Mouse (Mus musculus): ENCODE data around the gene Mbd4. TPM values are rescaled to one million over a fixed set of nuclear protein-coding genes. Genes with fewer than 3 reads are reported as not detected.

The Mbd4 gene
- polyA plus RNA-seq, 1 experiment from 2014 or later = 10.9 TPM

- TF ChIP-seq CTCF (IDR thresholded peaks at IDR 0.05; ENCODE audit: low read depth) = peak; percentile 67
- Histone ChIP-seq H3K9me3 (replicated peaks; ENCODE audit: low read length) (no peaks in the 10 kb centered on the region), H3K4me3 (replicated peaks; ENCODE audit: low read depth, low read length) (no peak overlapping the region), H3K9ac (ENCODE audit: low read depth, low read length) (no peak overlapping the region), H3K27ac (no peak overlapping the region), H3K36me3 (ENCODE audit: insufficient read depth, low read length) (no peaks in the 10 kb centered on the region), H3K4me1 (replicated peaks; ENCODE audit: insufficient read depth, low read length) (peaks cover 5% of the 10 kb centered on the region; the same call in 1 of the 2 replicates), H3K4me2 (ENCODE audit: low read length) (no peak overlapping the region), H3K27me3 (ENCODE audit: insufficient read depth, low read length) (no peaks in the 10 kb centered on the region)
- DNase-seq (ENCODE audit: low spot score) (peak; percentile 24), ATAC-seq (replicated peaks; ENCODE audit: low FRiP score, low read depth) (no peak)
- WGBS = 74% methylated on average over 2 of the region's 2 CpGs
Observed at GRCm38 (mm10) chr6:115854432-115854831, 1.3 kb upstream of the Mbd4 start.

DNA sequence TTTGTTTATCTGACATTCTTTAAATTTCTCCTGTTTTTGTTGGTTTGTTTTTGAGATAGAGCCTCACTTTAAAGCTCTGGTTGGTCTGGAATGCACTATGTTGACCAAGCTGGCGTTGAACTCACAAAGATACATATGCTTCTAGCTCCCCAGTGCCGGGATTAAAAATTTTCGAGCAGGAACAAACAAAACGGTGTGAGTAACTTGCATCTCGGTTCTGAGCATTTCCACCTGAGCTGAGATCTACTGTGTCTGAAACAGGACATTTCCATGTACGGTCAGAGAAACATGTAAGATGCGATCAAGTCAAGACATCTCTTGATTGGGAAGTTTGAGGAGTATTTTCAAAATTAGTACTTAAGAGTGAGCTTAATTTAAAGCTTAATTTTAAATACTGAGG is 814 bp upstream of the Mbd4 start:
- peak overlapping the region; percentile 47 for H3K4me3 ChIP-seq (replicated peaks; ENCODE audit: low read depth, low read length)
- 0 out of 2 replicates have a peak, but pooled peaks cover 4% of the 10 kb centered on the region for H3K36me3 ChIP-seq (ENCODE audit: insufficient read depth, low read length)
- H3K27me3 ChIP-seq (ENCODE audit: insufficient read depth, low read length) = no peaks in the 10 kb centered on the region
- H3K27ac ChIP-seq = peak overlapping the region; percentile 62
- no peak for TF ChIP-seq CTCF (IDR thresholded peaks at IDR 0.05; ENCODE audit: low read depth)
- H3K4me2 ChIP-seq (ENCODE audit: low read length) = peak overlapping the region; percentile 60
- ATAC-seq (replicated peaks; ENCODE audit: low FRiP score, low read depth) (no peak), DNase-seq (ENCODE audit: low spot score) (no peak)
- H3K9ac ChIP-seq (ENCODE audit: low read depth, low read length) = 0 out of 2 replicates have a peak overlapping the region, but pooled peaks have one; percentile 44
- H3K4me1 ChIP-seq (replicated peaks; ENCODE audit: insufficient read depth, low read length) = peaks cover under 1% of the 10 kb centered on the region; the same call in 1 of the 2 replicates
- no peaks in the 10 kb centered on the region for H3K9me3 ChIP-seq (replicated peaks; ENCODE audit: low read length)
- whole genome bisulfite sequencing = 43% methylated on average over 7 of the region's 7 CpGs

GRCm38 (mm10) chr6:115852446-115853090 is 603 bp downstream of the Mbd4 start:
- no peak; the same call in 1 of the 2 replicates for ATAC-seq (replicated peaks; ENCODE audit: low FRiP score, low read depth)
- Histone ChIP-seq H3K27ac (peak overlapping the region; percentile 85), H3K4me1 (replicated peaks; ENCODE audit: insufficient read depth, low read length) (no peaks in the 10 kb centered on the region; the same call in 1 of the 2 replicates), H3K4me3 (replicated peaks; ENCODE audit: low read depth, low read length) (peak overlapping the region; percentile 47), H3K9me3 (replicated peaks; ENCODE audit: low read length) (no peaks in the 10 kb centered on the region), H3K9ac (ENCODE audit: low read depth, low read length) (peak overlapping the region; percentile 41; the same call in 1 of the 2 replicates), H3K27me3 (ENCODE audit: insufficient read depth, low read length) (no peaks in the 10 kb centered on the region), H3K4me2 (ENCODE audit: low read length) (peak overlapping the region; percentile 60), H3K36me3 (ENCODE audit: insufficient read depth, low read length) (0 out of 2 replicates have a peak, but pooled peaks cover 8% of the 10 kb centered on the region)
- no peak for DNase-seq (ENCODE audit: low spot score)
- 5% methylated on average over 20 of the region's 20 CpGs for WGBS
- TF ChIP-seq CTCF (IDR thresholded peaks at IDR 0.05; ENCODE audit: low read depth) = no peak

- no peak overlapping the region for H3K4me2 ChIP-seq (ENCODE audit: low read length)
- H3K27me3 ChIP-seq (ENCODE audit: insufficient read depth, low read length) = no peaks in the 10 kb centered on the region
- TF ChIP-seq CTCF (IDR thresholded peaks at IDR 0.05; ENCODE audit: low read depth) = no peak
- no peak for DNase-seq (ENCODE audit: low spot score)
- H3K9me3 ChIP-seq (replicated peaks; ENCODE audit: low read length) = no peaks in the 10 kb centered on the region
- WGBS = 89% methylated on average over 10 of the region's 10 CpGs
- no peaks in the 10 kb centered on the region; the same call in 1 of the 2 replicates for H3K4me1 ChIP-seq (replicated peaks; ENCODE audit: insufficient read depth, low read length)
- no peak overlapping the region for H3K27ac ChIP-seq
- no peak overlapping the region for H3K4me3 ChIP-seq (replicated peaks; ENCODE audit: low read depth, low read length)
- H3K36me3 ChIP-seq (ENCODE audit: insufficient read depth, low read length) = peaks cover 18% of the 10 kb centered on the region; the same call in 1 of the 2 replicates
- H3K9ac ChIP-seq (ENCODE audit: low read depth, low read length) = no peak overlapping the region
- ATAC-seq (replicated peaks; ENCODE audit: low FRiP score, low read depth) = no peak
Observed at GRCm38 (mm10) chr6:115848598-115849304, 4.4 kb downstream of the Mbd4 start.

GRCm38 (mm10) chr6:115846640-115847411 is 6.3 kb downstream of the Mbd4 start:
- Histone ChIP-seq H3K4me3 (replicated peaks; ENCODE audit: low read depth, low read length) (no peak overlapping the region), H3K27me3 (ENCODE audit: insufficient read depth, low read length) (no peaks in the 10 kb centered on the region), H3K4me2 (ENCODE audit: low read length) (no peak overlapping the region), H3K36me3 (ENCODE audit: insufficient read depth, low read length) (peaks cover 30% of the 10 kb centered on the region; the same call in 1 of the 2 replicates), H3K9me3 (replicated peaks; ENCODE audit: low read length) (no peaks in the 10 kb centered on the region), H3K4me1 (replicated peaks; ENCODE audit: insufficient read depth, low read length) (no peaks in the 10 kb centered on the region), H3K27ac (no peak overlapping the region), H3K9ac (ENCODE audit: low read depth, low read length) (no peak overlapping the region)
- peak; percentile 55; the same call in 1 of the 2 replicates for ATAC-seq (replicated peaks; ENCODE audit: low FRiP score, low read depth)
- peak; percentile 80 for TF ChIP-seq CTCF (IDR thresholded peaks at IDR 0.05; ENCODE audit: low read depth)
- 42% methylated on average over 6 of the region's 8 CpGs for WGBS
- DNase-seq (ENCODE audit: low spot score) = peak; percentile 76

GRCm38 (mm10) chr6:115845006-115845405 is 8.2 kb downstream of the Mbd4 start:
- DNase-seq (ENCODE audit: low spot score) = no peak
- no peak for ATAC-seq (replicated peaks; ENCODE audit: low FRiP score, low read depth)
- peaks cover 33% of the 10 kb centered on the region; the same call in 1 of the 2 replicates for H3K36me3 ChIP-seq (ENCODE audit: insufficient read depth, low read length)

More at GRCm38 (mm10) chr6:115845006-115845405, 8.2 kb downstream of the Mbd4 start:
- Histone ChIP-seq H3K9me3 (replicated peaks; ENCODE audit: low read length) (no peaks in the 10 kb centered on the region), H3K9ac (ENCODE audit: low read depth, low read length) (no peak overlapping the region), H3K27ac (no peak overlapping the region), H3K27me3 (ENCODE audit: insufficient read depth, low read length) (no peaks in the 10 kb centered on the region), H3K4me2 (ENCODE audit: low read length) (no peak overlapping the region), H3K4me1 (replicated peaks; ENCODE audit: insufficient read depth, low read length) (no peaks in the 10 kb centered on the region), H3K4me3 (replicated peaks; ENCODE audit: low read depth, low read length) (no peak overlapping the region)
- no peak for TF ChIP-seq CTCF (IDR thresholded peaks at IDR 0.05; ENCODE audit: low read depth)
- WGBS = 92% methylated on average over 4 of the region's 4 CpGs

Measured in kidney, postnatal 0 days (tissue).